Mouse (Mus musculus) cortical plate, adult 2 months (tissue): ENCODE results near the gene Traf6. TPM values are rescaled to one million over a fixed set of nuclear protein-coding genes. Genes with fewer than 3 reads are reported as not detected.

Experiments used
- H3K27ac ChIP-seq: fragments of 200-500 bp; 2 replicates; pipeline ENCODE4 v1.5.1; 2012; ENCODE audit warnings: low read length, control low read depth, inconsistent platforms; ENCODE audit not compliant: insufficient read depth
- H3K4me1 ChIP-seq: fragments of 200-500 bp; 2 replicates; pipeline ENCODE4 v1.6.1; 2011; ENCODE audit warnings: low read length; ENCODE audit not compliant: control insufficient read depth, insufficient read depth
- H3K4me3 ChIP-seq: fragments of 200-500 bp; 2 replicates; pipeline ENCODE4 v1.5.1; 2011; ENCODE audit warnings: mild to moderate bottlenecking, low read length, control low read depth; ENCODE audit not compliant: insufficient read depth
- CTCF ChIP-seq: fragments of 200-500 bp; IDR thresholded peaks from 2 replicates; pipeline ENCODE4 v1.5.1; 2011; ENCODE audit warnings: mild to moderate bottlenecking, control low read depth, low read length; ENCODE audit not compliant: insufficient read depth; ENCODE audit errors: extremely low read depth
- POLR2A ChIP-seq: fragments of 200-500 bp; IDR thresholded peaks from 2 replicates; pipeline ENCODE4 v1.6.1; 2011; ENCODE audit warnings: mild to moderate bottlenecking, low read length, control low read depth; ENCODE audit not compliant: insufficient read depth; ENCODE audit errors: extremely low read depth
- polyA plus RNA-seq: library from polyadenylated mRNA; depleted of rRNA; stranded (reverse); fragments of >200 nt; gene quantifications from 2 replicates; pipeline ENCODE4 v1.2.3, GENCODE M21; 2012

Gene Traf6
- polyA plus RNA-seq, 1 experiment = 11.0 TPM

GRCm38 (mm10) chr2:101721835-101722234, 43.6 kb downstream of the Traf6 start:
- Histone ChIP-seq H3K4me3 (no peak overlapping the region), H3K27ac (no peak overlapping the region), H3K4me1 (no peaks in the 10 kb centered on the region)
- TF ChIP-seq POLR2A = no peak
- no peak for TF ChIP-seq CTCF

- TF ChIP-seq POLR2A (no peak), CTCF (no peak)
- Histone ChIP-seq H3K4me1 (no peaks in the 10 kb centered on the region), H3K27ac (peak overlapping the region; percentile 89), H3K4me3 (no peak overlapping the region)
Observed at GRCm38 (mm10) chr2:101722370-101723332, 44.4 kb downstream of the Traf6 start.

- 0 out of 2 replicates have a peak overlapping the region, but pooled peaks have one; percentile 25 for H3K27ac ChIP-seq
- H3K4me3 ChIP-seq = no peak overlapping the region
- TF ChIP-seq POLR2A (no peak), CTCF (no peak)
- H3K4me1 ChIP-seq = no peaks in the 10 kb centered on the region
Observed at GRCm38 (mm10) chr2:101723333-101723881, 45.2 kb downstream of the Traf6 start.

- no peak for TF ChIP-seq POLR2A
- no peak for TF ChIP-seq CTCF
- no peaks in the 10 kb centered on the region for H3K4me1 ChIP-seq
- no peak overlapping the region for H3K27ac ChIP-seq
- H3K4me3 ChIP-seq = no peak overlapping the region
Observed at GRCm38 (mm10) chr2:101727787-101728186, 49.6 kb downstream of the Traf6 start.

- Histone ChIP-seq H3K4me1 (no peaks in the 10 kb centered on the region; the same call in 1 of the 2 replicates), H3K27ac (no peak overlapping the region)
Observed at GRCm38 (mm10) chr2:101729472-101729871, 51.2 kb downstream of the Traf6 start.

GRCm38 (mm10) chr2:101730972-101731371, 52.7 kb downstream of the Traf6 start:
- no peak for TF ChIP-seq POLR2A
- no peak for TF ChIP-seq CTCF
- Histone ChIP-seq H3K4me1 (no peaks in the 10 kb centered on the region; the same call in 1 of the 2 replicates), H3K27ac (no peak overlapping the region), H3K4me3 (no peak overlapping the region)

More at GRCm38 (mm10) chr2:101729472-101729871, 51.2 kb downstream of the Traf6 start:
- H3K4me3 ChIP-seq = no peak overlapping the region
- no peak for TF ChIP-seq POLR2A
- no peak for TF ChIP-seq CTCF

GRCm38 (mm10) chr2:101732777-101733210, 54.6 kb downstream of the Traf6 start:
- TF ChIP-seq CTCF = no peak
- TF ChIP-seq POLR2A = no peak
- H3K4me1 ChIP-seq = no peaks in the 10 kb centered on the region; the same call in 1 of the 2 replicates
- no peak overlapping the region for H3K4me3 ChIP-seq
- H3K27ac ChIP-seq = no peak overlapping the region

GRCm38 (mm10) chr2:101733564-101733963, 55.3 kb downstream of the Traf6 start:
- no peaks in the 10 kb centered on the region; the same call in 1 of the 2 replicates for H3K4me1 ChIP-seq
- no peak for TF ChIP-seq CTCF
- TF ChIP-seq POLR2A = no peak
- no peak overlapping the region for H3K4me3 ChIP-seq
- H3K27ac ChIP-seq = no peak overlapping the region

- no peak for TF ChIP-seq CTCF
- no peak for TF ChIP-seq POLR2A
- Histone ChIP-seq H3K4me3 (no peak overlapping the region), H3K4me1 (no peaks in the 10 kb centered on the region), H3K27ac (no peak overlapping the region)
Observed at GRCm38 (mm10) chr2:101739914-101740313, 61.7 kb downstream of the Traf6 start.
